ENCODE assay signal across 14 mouse cellular contexts in genomic region chr2:33170777-33171565, GRCm38 (mm10). TPM values are rescaled to one million over a fixed set of nuclear protein-coding genes. Genes with fewer than 3 reads are reported as not detected.
DNase-seq lines count a peak whose midpoint lies in the region; ATAC-seq and TF ChIP-seq lines count a peak whose summit lies in the region.
"Had no signal": no experiment of that assay in that cellular context is flagged by ENCODE, and none has a peak within 500 bp of the region (broad histone marks: within the 10 kb centered on the region; RNA-seq: fewer than 3 reads in every experiment).

No protein-coding gene starts in this region.

- peak; percentile 62 for ATAC-seq in forebrain, postnatal 0 days
- no peak; the same call in 1 of the 2 replicates for ATAC-seq in limb, embryonic 15.5 days (ENCODE audit: insufficient number of reproducible peaks, low FRiP score, low TSS enrichment, low read depth)

- no peaks in the 10 kb centered on the region for H3K27me3 ChIP-seq in forebrain, postnatal 0 days (ENCODE audit: insufficient read depth, low read length)
- H3K27me3 ChIP-seq in limb, embryonic 15.5 days: no peaks in the 10 kb centered on the region
- H3K27me3 ChIP-seq: embryonic facial prominence, embryonic 12.5 days; liver, embryonic 15.5 days had no signal

- H3K4me2 ChIP-seq in forebrain, postnatal 0 days (ENCODE audit: low read depth): no peak overlapping the region
- no peak overlapping the region for H3K4me2 ChIP-seq in limb, embryonic 15.5 days
- H3K4me2 ChIP-seq: embryonic facial prominence, embryonic 12.5 days; liver, embryonic 15.5 days had no signal

- WGBS in forebrain, postnatal 0 days: 28% methylated on average over 10 of the region's 10 CpGs
- 50% methylated on average over 10 of the region's 10 CpGs for whole genome bisulfite sequencing in limb, embryonic 15.5 days

- no peak overlapping the region for H3K4me3 ChIP-seq in forebrain, postnatal 0 days (ENCODE audit: low read depth, low read length)
- no peak overlapping the region for H3K4me3 ChIP-seq in limb, embryonic 15.5 days
- H3K4me3 ChIP-seq: embryonic facial prominence, embryonic 12.5 days; liver, embryonic 15.5 days had no signal

- no peak for TF ChIP-seq POLR2A in brain, embryonic 14.5 days (IDR thresholded peaks at IDR 0.05; ENCODE audit: borderline replicate concordance, extremely low read depth, insufficient read depth, insufficient read length, poor library complexity, severe bottlenecking)

- no peak overlapping the region for H3K27ac ChIP-seq in forebrain, postnatal 0 days (ENCODE audit: low read depth, low read length)
- peak overlapping the region; percentile 27; the same call in 1 of the 2 replicates for H3K27ac ChIP-seq in limb, embryonic 15.5 days
- H3K27ac ChIP-seq: embryonic facial prominence, embryonic 12.5 days; liver, embryonic 15.5 days had no signal

- H3K9ac ChIP-seq in forebrain, postnatal 0 days: no peak overlapping the region
- no peak overlapping the region for H3K9ac ChIP-seq in limb, embryonic 15.5 days
- H3K9ac ChIP-seq: embryonic facial prominence, embryonic 12.5 days; liver, embryonic 15.5 days had no signal

- peak; percentile 15 for DNase-seq in embryo, embryonic 10.5 days (ENCODE audit: low spot score)
- DNase-seq in embryo, embryonic 9.5 days (ENCODE audit: extremely low spot score): no peak
- peak; percentile 85 for DNase-seq in brain, embryonic 14.5 days (ENCODE audit: low read depth)
- DNase-seq in forebrain, postnatal 0 days: no peak
- DNase-seq in frontal cortex, postnatal 36 days (ENCODE audit: low spot score in 2 of 2): no peak
- DNase-seq in B cell, adult 2 months: no peak
- no peak for DNase-seq in heart, adult 8-10 months (ENCODE audit: low spot score)
- DNase-seq: cerebellum, adult 8-10 months; kidney, postnatal 14 days; thymus, adult 2 months had no signal

- H3K36me3 ChIP-seq in forebrain, postnatal 0 days (ENCODE audit: insufficient read depth): peaks cover 47% of the 10 kb centered on the region
- 0 out of 2 replicates have a peak, but pooled peaks cover 3% of the 10 kb centered on the region for H3K36me3 ChIP-seq in limb, embryonic 15.5 days
- H3K36me3 ChIP-seq: embryonic facial prominence, embryonic 12.5 days; liver, embryonic 15.5 days had no signal

- TF ChIP-seq CTCF in brain, embryonic 14.5 days (IDR thresholded peaks at IDR 0.05; ENCODE audit: borderline replicate concordance, extremely low read depth, insufficient read depth, insufficient read length): no peak
- TF ChIP-seq CTCF in forebrain, postnatal 0 days (IDR thresholded peaks at IDR 0.05; ENCODE audit: low read depth): no peak

- H3K9me3 ChIP-seq in forebrain, postnatal 0 days (ENCODE audit: low read length): no peaks in the 10 kb centered on the region
- H3K9me3 ChIP-seq in limb, embryonic 15.5 days: no peaks in the 10 kb centered on the region
- H3K9me3 ChIP-seq: embryonic facial prominence, embryonic 12.5 days; liver, embryonic 15.5 days had no signal

- no peaks in the 10 kb centered on the region for H3K4me1 ChIP-seq in forebrain, postnatal 0 days (ENCODE audit: insufficient read depth)
- H3K4me1 ChIP-seq in limb, embryonic 15.5 days: peaks cover 19% of the 10 kb centered on the region
- H3K4me1 ChIP-seq: liver, embryonic 15.5 days had no signal

RNA-seq across cellular contexts. Expression of gene Garnl3, which starts 39.5 kb away (rescaled TPM):
- polyA plus RNA-seq in brain, embryonic 14.5 days (2012; rRNA removed): 27.7 and 42.1 TPM in 2 replicates
- 114 and 139 TPM in 2 replicates for total RNA-seq in forebrain, postnatal 0 days (2014; rRNA removed)
- polyA plus RNA-seq in forebrain, postnatal 0 days (2015; fragmentation: Nextera tagmentation; extraction: Ambion mirVana): 43.7 and 49.8 TPM in 2 replicates
- 8.5 and 8.8 TPM in 2 replicates for polyA plus RNA-seq in limb, embryonic 15.5 days (2015; fragmentation: Nextera tagmentation; extraction: Ambion mirVana)
- 1 to 10 TPM; 2.6 to 6.7 (median 3.5) TPM for total RNA-seq in heart, adult 8-10 months (2022)
- total RNA-seq: megakaryocyte progenitor cell, adult 5-6 weeks had no signal

RNA-seq across cellular contexts. Expression of gene Angptl2, which starts 44.9 kb away (rescaled TPM):
- 12.4 and 17.2 TPM in 2 replicates for polyA plus RNA-seq in brain, embryonic 14.5 days (2012; rRNA removed)
- total RNA-seq in forebrain, postnatal 0 days (2014; rRNA removed): 7.9 and 17.5 TPM in 2 replicates
- polyA plus RNA-seq in forebrain, postnatal 0 days (2015; fragmentation: Nextera tagmentation; extraction: Ambion mirVana): 7.1 and 7.7 TPM in 2 replicates
- 112 and 135 TPM in 2 replicates for polyA plus RNA-seq in limb, embryonic 15.5 days (2015; fragmentation: Nextera tagmentation; extraction: Ambion mirVana)
- 10 to 100 TPM; 32.9 to 57.7 (median 53.5) TPM for total RNA-seq in heart, adult 8-10 months (2022)

Comparison
In these comparisons a context has a peak if more than half of its experiments do, and no peak if none do; other contexts are left out.
1. DNase-seq: peak in embryo, embryonic 10.5 days (single experiment) and brain, embryonic 14.5 days (single experiment); none in embryo, embryonic 9.5 days (single experiment), forebrain, postnatal 0 days (single experiment), frontal cortex, postnatal 36 days (0 of 2), B cell, adult 2 months (0 of 2) and heart, adult 8-10 months (single experiment).